Mouse (Mus musculus): ENCODE measurements at regions not wholly inside any gene's neighbourhood (a gene's known extent, or its start where the extent isn't known, plus 50 kb on each side); places are given as distances from the start of the nearest gene placed in this dataset.

DNA sequence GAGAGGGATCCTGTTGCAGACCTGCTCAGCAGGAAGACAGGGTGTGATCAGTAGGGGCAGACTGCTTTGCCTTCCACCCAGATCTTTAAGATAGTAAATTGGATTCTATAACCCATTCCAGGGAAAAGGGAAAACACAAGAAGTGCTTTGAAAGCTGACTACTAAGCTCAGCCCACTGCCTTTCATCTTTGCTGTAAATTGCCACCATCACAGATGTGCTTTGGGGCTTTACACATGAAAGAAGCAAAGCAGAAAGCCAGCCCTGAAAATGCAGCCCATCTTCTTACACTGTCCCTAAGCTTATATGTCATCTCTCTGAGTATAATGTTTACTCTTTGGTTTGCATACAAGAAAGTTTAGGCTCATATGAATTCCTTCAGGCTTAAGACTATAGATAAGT, 283.6 kb downstream of the Tm4sf1 start:
- no peak for TF ChIP-seq CTCF (IDR thresholded peaks at IDR 0.05; ENCODE audit: low read depth, low read length)
- TF ChIP-seq EP300 (IDR thresholded peaks at IDR 0.05; ENCODE audit: insufficient read depth, low read depth, low read length): no peak

Data from ES-Bruce4 (cell line).